Mouse (Mus musculus): ENCODE data around the gene Gm21860.
"Not testable (repeated sequence)": the region's sequence is repeated elsewhere in the genome, so short reads cannot be mapped to it uniquely, and the experiment has no call there.

The Gm21860 gene

DNA sequence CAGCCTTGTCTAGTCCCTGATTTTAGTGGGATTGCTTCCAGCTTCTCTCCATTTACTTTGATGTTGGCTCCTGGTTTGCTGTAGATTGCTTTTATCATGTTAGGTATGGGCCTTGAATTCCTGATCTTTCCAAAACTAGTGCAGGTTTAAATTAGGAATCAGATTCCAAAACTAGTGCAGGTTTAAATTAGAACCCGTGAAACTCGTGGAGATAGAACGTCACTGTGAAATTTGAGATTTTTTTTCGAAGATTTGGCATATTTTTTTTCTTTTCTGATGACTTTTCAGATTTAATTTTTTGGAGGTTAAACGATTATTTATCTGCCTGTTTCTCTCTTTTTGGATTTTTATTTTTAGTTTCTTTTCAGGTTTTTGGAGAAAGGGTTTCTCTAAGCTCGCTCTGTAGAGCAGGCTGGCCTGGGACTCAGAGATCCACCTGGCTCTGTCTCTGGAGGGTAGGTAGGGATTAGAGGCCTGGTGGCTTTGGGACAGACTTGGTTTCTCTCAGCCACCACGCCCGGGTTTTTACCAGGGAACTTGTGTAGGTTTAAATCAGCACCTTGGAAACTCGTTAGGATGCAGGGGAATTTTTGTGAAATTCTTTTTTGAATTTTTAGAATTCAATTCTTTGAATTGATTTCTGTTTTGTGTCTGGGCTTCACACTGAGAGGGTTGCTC is 20.8 kb downstream of the Gm21860 start:
- CTCF ChIA-PET, POLR2A ChIA-PET: not testable (repeated sequence)

DNA sequence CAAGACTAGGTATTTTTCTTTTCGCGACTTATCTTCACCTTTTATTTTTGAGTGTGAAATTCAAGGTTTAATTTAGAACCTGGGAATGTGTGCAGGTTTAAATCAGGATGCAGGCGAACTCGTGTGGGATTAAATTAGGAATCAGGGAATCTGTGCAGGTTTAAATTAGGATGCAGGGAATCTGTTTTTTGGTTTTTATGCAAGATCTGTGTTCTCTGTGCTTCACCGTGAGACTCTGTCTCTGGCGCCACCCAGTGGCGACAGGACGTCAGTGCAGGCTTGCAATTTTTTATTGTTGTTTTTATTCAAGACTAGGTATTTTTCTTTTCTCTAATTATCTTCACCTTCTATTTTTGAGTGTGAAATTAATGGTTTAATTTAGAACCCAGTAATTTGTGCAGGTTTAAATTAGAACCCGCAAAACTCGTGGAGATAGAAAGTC is 22.5 kb downstream of the Gm21860 start:
- POLR2A ChIA-PET: not testable (repeated sequence)

DNA sequence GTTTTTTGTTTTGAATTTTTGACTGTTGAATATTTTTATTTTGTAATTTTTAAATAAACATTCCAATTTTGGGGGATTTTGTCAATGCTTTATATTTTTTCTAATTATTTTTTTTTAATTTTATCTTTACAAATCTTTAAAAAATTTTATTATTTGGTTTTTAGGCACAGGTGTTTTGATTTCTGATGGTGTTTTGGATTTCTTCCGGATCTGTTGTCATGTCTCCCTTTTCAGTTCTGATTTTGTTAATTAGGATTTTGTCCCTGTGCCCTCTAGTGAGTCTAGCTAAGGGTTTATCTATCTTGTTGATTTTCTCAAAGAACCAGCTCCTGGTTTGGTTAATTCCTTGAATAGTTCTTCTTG is 23.0 kb downstream of the Gm21860 start:
- POLR2A ChIA-PET, CTCF ChIA-PET: not testable (repeated sequence)

More for the DNA sequence above, 22.5 kb downstream of the Gm21860 start:
- CTCF ChIA-PET: not testable (repeated sequence)

DNA sequence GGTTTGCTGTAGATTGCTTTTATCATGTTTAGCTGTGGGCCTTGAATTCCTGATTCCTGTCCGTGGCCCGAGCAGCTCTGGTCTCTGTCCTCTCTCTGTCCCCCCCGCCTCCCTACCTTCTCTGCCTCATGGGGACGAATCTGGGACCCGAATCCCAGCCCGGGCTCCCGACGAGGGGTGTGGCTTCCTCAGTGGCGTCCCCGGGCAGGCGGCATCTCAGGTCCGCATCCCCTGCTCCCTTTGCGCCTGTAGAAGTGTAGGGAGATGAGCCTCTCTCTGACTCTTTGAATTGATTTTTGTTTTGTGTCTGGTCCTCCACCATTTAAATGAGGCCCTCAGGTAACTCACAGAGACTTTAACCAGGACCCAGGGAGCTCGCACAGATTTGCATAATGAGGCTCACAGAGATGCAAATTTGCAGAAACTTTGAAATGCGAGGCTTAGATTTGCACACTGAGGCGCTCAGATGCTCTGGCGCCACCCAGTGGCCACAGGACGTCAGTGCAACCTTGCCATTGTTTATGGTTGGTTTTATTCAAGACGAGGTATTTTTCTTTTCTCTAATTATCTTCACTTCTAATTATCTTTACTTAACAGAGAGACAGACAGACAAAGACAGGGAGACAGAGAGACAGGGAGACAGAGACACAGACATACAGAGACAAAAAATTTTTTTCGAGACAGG is 23.6 kb downstream of the Gm21860 start:
- POLR2A ChIA-PET, CTCF ChIA-PET: not testable (repeated sequence)

DNA sequence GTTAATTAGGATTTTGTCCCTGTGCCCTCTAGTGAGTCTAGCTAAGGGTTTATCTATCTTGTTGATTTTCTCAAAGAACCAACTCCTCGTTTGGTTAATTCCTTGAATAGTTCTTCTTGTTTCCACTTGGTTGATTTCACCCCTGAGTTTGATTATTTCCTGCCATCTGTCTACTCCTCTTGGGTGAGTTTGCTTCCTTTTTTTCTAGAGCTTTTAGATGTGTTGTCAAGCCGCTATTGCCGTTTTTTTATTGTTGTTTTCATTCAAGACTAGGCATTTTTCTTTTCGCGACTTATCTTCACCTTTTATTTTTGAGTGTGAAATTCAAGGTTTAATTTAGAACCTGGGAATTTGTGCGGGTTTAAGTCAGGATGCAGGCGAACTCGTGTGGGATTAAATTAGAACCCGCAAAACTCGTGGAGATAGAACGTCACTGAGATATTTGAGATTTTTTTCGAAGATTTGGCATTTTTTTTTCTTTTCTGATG is 24.8 kb downstream of the Gm21860 start:
- CTCF ChIA-PET, POLR2A ChIA-PET: not testable (repeated sequence)

DNA sequence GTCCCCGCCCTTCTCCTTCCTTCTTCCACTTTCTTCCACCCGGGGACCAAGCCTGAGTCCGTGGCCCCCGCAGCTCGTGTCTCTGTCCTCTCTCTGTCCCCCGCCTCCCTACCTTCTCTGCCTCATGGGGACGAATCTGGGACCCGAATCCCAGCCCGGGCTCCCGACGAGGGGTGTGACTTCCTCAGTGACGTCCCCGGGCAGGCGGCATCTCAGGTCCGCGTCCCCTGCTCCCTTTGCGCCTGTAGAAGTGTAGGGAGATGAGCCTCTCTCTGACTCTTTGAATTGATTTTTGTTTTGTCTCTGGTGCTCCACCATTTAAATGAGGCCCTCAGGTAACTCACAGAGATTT is 25.7 kb downstream of the Gm21860 start:
- CTCF ChIA-PET: not testable (repeated sequence)
- POLR2A ChIA-PET: interaction anchor here in 1 of 4 experiments (1.1 kb wide), 1 partner anchor 75 kb away, joined by 3 read pairs; no protein-coding TSS in a partner anchor

DNA sequence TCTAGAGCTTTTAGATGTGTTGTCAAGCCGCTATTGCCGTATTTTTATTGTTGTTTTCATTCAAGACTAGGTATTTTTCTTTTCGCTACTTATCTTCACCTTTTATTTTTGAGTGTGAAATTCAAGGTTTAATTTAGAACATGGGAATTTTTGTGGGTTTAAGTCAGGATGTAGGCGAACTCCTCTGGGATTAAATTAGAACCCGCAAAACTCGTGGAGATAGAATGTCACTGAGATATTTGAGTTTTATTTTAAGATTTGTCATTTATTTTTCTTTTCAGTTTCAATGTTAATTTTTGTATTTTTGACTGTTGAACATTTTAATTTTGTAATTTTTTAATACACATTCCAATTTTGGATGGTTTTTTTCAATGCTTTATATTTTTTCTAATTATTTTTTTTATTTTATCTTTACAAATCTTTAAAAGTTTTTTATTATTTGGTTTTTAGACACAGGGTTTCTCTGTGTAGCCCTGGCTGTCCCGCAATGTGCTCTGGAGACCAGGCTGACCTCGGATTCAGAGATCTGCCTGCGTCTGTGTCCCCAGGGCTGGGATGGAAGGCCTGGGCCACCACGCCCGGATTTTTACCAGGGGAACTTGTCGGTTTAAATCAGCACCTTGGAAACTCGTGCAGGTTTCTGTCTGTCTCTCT is 26.2 kb downstream of the Gm21860 start:
- CTCF ChIA-PET: not testable (repeated sequence)
- POLR2A ChIA-PET: interaction anchor here in 1 of 4 experiments (1.1 kb wide), 1 partner anchor 75 kb away, joined by 3 read pairs; no protein-coding TSS in a partner anchor

DNA sequence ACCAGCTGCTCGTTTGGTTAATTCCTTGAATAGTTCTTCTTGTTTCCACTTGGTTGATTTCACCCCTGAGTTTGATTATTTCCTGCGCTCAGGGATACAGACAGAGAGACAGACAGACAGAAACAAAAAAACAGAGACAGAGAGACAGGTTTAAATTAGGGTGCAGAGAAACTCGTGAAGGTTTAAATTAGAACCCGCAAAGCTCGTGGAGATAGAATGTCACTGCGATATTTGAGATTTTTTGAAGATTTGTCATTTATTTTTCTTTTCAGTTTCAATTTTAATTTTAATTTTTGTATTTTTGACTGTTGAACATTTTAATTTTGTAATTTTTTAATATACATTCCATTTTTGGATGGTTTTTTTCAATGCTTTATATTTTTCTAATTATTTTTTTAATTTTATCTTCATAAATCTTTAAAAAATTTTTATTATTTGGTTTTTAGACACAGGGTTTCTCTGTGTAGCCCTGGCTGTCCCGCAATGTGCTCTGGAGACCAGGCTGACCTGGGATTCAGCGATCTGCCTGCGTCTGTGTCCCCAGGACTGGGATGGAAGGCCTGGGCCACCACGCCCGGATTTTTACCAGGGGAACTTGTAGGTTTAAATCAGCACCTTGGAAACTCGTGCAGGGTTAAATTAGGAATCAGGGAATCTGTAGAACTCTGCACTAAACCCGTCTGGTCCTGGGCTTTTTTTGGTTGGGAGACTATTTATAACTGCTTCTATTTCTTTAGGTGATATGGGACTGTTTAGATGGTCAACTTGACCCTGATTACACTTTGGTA is 27.3 kb downstream of the Gm21860 start:
- CTCF ChIA-PET, POLR2A ChIA-PET: not testable (repeated sequence)

DNA sequence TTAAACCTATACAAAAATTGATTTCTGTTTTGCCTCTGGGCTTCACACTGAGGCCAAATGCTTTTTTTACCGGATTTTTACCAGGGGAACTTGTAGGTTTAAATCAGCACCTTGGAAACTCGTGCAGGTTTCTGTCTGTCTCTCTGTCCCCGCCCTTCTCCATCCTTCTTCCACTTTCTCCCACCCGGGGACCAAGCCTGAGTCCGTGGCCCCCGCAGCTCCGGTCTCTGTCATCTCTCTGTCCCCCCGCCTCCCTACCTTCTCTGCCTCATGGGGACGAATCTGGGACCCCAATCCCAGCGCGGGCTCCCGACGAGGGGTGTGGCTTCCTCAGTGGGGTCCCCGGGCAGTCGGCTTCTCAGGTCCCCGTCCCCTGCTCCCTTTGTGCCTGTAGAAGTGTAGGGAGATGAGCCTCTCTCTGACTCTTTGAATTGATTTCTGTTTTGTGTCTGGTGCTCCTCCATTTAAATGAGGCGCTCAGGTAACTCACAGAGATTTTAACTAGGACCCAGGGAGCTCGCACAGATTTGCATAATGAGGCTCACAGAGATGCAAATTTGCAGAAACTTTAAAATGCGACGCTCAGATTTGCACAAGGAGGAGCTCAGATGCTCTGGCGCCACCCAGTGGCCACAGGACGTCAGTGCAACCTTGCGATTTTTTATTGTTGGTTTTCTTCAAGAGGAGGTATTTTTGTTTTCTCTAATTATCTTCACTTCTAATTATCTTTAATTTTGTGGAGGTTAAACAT is 28.7 kb downstream of the Gm21860 start:
- CTCF ChIA-PET, POLR2A ChIA-PET: not testable (repeated sequence)

DNA sequence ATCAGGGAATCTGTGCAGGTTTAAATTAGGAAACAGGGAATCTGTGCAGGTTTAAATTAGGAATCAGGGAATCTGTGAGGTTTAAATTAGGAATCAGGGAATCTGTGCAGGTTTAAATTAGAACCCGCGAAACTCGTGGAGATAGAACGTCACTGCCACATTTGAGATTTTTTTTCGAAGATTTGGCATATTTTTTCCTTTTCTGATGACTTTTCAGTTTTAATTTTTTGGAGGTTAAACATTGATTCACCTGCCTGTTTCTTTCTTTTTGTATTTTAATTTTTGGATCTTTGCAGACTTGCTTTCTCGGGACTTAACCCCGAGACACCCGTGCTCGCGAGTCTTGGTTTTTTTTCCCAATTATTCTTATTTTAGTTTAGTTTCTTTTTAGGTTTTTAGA is 29.5 kb downstream of the Gm21860 start:
- CTCF ChIA-PET, POLR2A ChIA-PET: not testable (repeated sequence)

DNA sequence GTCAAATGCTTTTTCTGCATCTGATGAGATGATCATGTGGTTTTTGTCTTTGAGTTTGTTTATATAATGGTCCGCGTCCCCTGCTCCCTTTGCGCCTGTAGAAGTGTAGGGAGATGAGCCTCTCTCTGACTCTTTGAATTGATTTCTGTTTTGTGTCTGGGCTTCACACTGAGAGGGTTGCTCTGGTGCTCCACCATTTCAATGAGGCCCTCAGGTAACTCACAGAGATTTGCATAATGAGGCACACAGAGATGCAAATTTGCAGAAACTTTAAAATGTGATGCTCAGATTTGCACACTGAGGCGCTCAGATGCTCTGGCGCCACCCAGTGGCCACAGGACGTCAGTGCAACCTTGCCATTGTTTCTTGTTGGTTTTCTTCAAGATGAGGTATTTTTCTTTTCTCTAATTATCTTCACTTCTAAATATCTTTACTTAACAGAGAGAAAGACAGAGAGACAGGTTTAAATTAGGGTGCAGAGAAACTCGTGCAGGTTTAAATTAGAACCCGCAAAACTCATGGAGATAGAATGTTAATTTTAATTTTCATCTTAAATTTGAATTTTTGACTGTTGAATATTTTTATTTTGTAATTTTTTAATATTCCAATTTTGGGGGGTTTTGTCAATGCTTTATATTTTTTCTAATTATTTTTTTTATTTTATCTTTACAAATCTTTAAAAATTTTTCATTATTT is 30.5 kb downstream of the Gm21860 start:
- POLR2A ChIA-PET, CTCF ChIA-PET: not testable (repeated sequence)

DNA sequence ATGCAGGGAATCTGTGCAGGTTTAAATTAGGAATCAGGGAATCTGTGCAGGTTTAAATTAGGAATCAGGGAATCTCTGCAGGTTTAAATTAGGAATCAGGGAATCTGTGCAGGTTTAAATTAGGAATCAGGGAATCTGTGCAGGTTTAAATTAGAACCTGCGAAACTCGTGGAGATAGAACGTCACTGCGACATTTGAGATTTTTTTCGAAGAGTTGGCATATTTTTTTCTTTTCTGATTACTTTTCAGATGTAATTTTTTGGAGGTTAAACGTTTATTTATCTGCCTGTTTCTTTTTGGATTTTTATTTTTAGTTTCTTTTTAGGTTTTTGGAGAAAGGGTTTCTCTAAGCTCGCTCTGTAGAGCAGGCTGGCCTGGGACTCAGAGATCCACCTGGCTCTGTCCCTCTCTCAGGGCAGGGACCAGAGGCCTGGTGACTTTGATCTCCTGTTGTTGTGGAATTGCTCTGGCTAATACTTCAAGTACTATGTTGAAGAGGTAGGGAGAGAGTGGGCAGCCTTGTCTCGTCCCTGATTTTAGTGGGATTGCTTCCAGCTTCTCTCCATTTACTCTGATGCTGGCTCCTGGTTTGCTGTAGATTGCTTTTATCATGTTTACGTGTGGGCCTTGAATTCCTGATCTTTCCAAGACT is 31.2 kb downstream of the Gm21860 start:
- POLR2A ChIA-PET, CTCF ChIA-PET: not testable (repeated sequence)

DNA sequence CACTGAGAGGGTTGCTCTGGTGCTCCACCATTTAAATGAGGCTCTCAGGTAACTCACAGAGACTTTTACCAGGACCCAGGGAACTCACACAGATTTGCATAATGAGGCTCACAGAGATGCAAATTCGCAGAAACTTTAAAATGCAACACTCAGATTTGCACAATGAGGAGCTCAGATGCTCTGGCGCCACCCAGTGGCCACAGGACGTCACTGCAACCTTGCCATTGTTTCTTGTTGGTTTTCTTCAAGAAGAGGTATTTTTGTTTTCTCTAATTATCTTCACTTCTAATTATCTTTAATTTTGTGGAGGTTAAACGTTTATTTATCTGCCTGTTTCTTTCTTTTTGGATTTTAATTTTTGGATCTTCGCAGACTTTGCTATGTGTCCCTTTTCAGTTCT is 34.1 kb downstream of the Gm21860 start:
- CTCF ChIA-PET, POLR2A ChIA-PET: not testable (repeated sequence)

DNA sequence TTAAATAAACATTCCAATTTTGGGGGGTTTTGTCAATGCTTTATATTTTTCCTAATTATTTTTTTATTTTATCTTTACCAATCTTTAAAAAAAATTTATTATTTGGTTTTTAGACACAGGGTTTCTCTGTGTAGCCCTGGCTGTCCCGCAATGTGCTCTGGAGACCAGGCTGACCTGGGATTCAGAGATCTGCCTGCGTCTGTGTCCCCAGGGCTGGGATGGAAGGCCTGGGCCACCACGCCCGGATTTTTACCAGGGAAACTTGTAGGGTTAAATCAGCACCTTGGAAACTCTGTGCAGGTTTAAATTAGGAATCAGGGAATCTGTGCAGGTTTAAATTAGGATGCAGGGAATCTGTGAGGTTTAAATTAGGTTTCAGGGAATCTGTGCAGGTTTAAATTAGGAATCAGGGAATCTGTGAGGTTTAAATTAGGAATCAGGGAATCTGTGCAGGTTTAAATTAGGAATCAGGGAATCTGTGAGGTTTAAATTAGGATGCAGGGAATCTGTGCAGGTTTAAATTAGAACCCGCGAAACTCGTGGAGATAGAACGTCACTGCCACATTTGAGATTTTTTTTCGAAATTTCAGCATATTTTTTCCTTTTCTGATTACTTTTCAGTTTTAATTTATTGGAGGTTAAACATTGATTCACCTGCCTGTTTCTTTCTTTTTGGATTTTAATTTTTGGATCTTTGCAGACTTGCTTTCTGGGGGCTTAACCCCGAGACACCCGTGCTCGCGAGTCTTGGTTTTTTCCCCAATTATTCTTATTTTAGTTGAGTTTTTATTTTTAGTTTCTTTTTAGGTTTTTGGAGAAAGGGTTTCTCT is 35.0 kb downstream of the Gm21860 start:
- CTCF ChIA-PET, POLR2A ChIA-PET: not testable (repeated sequence)

DNA sequence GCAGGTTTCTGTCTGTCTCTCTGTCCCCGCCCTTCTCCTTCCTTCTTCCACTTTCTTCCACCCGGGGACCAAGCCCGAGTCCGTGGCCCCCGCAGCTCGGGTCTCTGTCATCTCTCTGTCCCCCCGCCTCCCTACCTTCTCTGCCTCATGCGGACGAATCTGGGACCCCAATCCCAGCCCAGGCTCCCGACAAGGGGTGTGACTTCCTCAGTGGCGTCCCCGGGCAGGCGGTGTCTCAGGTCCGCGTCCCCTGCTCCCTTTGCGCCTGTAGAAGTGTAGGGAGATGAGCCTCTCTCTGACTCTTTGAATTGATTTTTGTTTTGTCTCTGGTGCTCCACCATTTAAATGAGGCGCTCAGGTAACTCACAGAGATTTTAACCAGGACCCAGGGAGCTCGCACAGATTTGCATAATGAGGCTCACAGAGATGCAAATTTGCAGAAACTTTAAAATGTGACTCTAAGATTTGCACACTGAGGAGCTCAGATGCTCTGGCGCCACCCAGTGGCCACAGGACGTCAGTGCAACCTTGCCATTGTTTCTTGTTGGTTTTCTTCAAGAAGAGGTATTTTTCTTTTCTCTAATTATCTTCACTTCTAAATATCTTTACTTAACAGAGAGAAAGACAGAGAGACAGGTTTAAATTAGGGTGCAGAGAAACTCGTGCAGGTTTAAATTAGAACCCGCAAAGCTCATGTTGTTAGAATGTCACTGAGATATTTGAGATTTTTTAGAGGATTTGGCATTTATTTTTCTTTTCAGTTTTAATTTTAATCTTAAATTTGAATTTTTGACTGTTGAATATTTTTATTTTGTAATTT is 35.8 kb downstream of the Gm21860 start:
- CTCF ChIA-PET, POLR2A ChIA-PET: not testable (repeated sequence)

DNA sequence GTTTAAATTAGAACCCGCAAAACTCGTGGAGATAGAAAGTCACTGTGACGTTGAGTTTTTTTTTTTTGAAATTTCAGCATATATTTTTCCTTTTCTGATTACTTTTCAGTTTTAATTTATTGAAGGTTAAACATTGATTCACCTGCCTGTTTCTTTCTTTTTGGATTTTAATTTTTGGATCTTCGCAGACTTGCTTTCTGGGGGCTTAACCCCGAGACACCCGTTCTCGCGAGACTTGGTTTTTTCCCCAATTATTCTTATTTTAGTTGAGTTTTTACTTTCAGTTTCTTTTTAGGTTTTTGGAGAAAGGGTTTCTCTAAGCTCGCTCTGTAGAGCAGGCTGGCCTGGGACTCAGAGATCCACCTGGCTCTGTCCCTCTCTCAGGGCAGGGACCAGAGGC is 36.6 kb downstream of the Gm21860 start:
- CTCF ChIA-PET, POLR2A ChIA-PET: not testable (repeated sequence)

DNA sequence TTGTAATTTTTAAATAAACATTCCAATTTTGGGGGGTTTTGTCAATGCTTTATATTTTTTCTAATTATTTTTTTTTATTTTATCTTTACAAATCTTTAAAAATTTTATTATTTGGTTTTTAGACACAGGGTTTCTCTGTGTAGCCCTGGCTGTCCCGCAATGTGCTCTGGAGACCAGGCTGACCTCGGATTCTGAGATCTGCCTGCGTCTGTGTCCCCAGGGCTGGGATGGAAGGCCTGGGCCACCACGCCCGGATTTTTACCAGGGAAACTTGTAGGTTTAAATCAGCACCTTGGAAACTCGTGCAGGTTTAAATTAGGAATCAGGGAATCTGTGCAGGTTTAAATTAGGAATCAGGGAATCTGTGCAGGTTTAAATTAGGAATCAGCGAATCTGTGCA is 37.1 kb downstream of the Gm21860 start:
- CTCF ChIA-PET, POLR2A ChIA-PET: not testable (repeated sequence)
